Mouse (Mus musculus) natural killer cell, adult 2 months (primary cell): Measurements from ENCODE around the gene Ap3d1.
A peak's percentile ranks its signal among the peaks of the same experiment; 100 is the strongest.

ENCODE experiments used
- DNase-seq, 2 experiments: peaks; one replicate each; pipeline ENCODE4 v3.0.0; 2022; ENCODE audit warnings: low spot score in 2 of 2

The Ap3d1 gene

DNA sequence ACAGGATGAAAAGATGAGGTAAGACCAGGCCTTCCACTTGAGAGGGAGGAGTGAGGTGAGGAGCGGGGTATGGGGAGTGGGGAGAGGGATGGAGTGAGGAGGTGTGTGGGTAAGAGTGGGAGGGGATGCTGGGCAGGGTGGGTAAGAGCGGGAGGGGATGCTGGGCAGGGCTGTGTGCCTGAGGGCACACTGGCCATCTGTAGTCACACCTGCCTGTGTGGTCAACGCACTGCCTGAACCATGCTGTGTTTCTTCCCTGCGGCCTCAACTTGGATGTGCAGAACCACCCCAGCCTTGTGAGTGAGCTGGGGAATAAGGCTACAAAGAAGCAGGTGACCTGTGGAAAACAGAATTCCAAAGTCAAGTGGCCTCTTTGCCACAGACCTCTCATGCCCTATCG, 37.6 kb downstream of the Ap3d1 start:
- DNase-seq: no peak

DNA sequence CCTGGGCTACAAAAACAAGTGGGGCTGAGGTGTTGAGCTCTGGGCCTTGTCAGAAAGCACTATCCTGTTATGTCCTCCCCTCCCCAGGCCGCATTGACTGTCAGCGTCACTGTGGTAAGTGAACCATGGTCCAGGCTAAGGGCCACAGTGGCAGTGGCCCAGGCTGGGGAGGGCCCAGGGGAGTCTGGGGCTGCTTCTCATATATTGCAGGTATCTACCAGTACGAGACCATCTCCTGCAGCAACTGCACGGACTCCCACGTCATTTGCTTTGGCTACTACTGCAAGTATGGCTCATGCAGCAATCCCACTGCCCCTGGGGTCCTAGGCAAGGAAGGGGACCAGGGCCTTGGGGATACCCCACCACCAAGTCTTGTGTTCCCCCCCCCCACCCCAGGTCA, 38.4 kb downstream of the Ap3d1 start:
- no peak for DNase-seq

DNA sequence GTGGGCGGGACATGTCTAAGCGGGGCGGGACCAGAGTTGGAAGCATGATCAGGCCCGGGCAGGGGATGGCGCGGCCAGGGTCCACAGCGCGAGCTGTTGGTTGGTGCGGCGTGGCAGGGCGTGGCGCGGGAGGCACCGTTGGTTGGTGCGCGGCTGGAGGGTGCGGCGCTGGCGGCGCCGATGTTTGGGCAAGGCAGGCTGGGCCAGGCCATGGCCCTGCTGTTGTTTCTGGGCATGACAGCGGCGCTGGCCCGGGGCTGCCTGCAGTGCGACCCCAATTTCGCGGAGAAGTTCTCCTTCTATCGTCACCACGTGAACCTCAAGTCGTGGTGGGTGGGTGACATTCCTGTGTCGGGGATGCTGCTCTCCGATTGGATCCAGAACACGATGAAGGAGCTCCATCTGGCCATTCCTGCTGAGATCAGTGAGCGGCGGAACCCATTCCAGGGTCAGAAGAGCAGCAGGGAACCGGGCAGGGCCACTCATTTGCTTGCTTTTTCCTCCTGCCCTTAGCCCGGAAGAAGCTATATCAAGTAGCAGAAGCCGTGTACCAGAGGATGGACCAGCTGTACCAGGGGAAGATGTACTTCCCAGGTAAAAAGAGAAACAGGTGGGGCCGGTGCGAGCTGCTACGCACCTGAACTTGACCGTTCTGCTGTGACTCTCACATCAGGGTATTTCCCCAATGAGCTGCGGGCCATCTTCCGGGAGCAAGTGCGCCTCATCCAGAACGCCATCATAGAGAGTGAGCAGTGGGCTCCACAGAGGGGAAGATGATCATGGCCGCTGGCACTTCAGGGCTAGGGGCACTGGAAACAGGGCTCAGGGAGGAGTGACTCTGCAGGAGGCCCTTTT, 39.3 kb downstream of the Ap3d1 start:
- peak; percentile 94 to 95 for DNase-seq

DNA sequence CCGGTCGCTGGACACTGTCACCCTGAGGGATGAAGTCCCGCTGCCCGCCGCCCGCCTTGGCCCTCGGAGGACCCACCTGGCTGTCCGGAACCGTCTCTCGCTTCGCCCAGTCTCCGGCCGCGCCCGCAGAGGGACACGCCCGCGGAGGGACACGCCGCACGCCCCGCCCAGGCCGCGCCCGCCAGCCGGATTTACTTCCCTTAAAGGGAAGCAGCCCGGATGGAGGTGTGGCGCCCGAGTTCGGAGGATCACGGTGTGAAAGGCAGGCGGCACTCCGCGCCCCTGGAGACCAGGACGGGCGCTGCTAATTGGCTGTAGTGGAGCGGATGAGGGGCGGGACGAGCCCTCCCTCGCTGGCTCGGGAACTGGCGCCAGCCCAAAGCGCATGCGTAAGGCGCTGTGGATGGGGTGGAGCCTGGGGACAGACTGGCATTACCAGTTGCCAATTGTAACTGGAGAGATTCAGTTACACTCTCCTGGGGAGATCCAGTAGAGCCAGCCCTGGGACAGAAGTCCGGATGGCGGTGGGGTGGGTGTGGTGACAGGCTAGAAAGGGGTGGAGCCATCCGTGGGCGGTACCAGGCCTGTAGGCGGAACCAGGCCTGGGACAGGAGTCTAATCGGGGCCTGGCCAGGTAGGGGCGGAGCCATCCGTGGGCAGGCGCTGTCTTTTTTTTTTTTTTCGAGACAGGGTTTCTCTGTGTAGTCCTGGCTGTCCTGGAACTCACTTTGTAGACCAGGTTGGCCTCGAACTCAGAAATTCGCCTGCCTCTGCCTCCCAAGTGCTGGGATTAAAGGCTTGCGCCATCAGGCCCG, 40.1 kb downstream of the Ap3d1 start, which contains the start of the genes Mob3a and Izumo4:
TSS of gene Mob3a (minus strand) at position 257 of the 815 bp plus-strand sequence.
TSS of gene Izumo4 (plus strand) at position 464 of the 815 bp plus-strand sequence.
- peak; percentile 99 for DNase-seq

DNA sequence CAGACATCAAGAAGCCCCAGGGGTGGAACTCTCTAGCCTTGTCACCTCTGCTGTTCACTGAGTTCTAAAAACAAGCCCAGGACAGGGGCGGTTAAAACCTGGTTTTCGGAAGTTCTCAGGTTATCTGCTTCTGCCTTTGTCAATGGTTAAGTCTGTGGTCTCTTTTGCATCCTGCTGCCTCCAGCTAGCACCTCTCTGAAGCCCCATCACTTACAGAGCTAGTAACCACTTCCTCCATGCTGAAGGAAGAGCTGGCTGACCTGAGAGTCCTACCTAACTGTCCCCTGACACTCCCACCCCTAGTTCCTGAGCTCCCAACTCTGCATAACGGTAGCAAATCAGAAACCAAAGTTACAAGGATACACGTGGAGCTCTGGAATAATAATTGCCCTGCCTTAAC, 41.3 kb downstream of the Ap3d1 start:
- DNase-seq: peak; percentile 73 to 75

DNA sequence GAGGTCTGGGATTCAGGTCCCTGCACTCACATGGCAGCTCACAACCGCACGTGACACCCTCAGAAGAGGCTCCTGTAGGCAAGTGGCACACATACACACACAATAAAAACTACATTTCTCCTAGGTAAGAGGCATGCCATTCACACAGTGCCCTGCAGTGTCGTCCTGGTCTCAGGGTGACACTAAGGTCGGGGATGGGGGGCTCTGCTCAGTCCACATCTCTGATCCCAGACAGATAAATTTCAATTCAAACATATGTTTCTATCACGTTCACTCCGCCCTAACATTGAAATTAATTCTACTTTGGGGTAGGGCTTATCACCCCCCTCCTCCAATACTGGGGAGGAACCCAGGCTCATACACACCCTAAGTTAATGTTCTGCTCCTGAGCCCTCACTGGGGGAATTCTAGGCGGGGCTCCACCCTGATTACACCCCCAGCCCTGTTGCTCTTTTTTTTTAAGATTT, 42.0 kb downstream of the Ap3d1 start:
- no peak for DNase-seq

DNA sequence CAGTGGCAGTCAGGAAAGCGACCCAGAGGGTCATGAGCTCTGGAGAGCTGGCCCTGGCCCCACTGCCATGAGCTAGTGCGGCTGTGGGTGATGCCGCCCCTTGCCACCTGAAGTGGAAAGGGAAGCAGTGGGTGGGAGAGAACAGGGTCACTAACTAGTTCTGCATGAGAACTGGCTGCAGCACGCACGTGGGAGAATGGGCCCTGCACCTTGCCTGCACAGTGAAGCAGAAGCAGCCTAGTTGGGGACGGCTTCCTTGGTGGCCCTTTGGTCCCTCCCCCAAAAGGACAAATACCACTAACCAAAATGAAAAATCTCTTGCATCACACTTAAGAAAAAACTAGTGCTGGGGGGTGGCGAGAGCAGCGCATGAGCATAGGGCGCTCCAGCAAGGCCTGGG, 43.5 kb downstream of the Ap3d1 start:
- DNase-seq: no peak

DNA sequence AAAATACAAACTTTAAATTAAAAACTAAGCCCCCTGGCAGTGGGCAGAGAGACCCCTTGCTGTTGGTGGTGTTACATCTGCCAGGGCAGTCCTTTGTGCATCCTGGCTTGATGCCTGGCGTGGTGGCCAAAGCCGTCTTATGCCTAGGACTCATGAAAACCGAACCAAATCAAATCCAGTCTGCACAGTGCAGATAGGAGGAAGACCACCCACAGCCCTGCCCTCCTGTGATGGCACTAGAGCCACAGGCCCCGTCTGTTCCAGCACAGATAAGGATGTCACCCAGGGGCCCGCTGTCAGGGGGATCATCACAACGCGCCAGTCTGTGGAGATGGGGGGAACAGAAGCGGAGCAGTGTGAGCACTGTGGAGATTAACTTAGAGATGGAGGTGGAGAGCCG, 44.3 kb downstream of the Ap3d1 start:
- DNase-seq: no peak

DNA sequence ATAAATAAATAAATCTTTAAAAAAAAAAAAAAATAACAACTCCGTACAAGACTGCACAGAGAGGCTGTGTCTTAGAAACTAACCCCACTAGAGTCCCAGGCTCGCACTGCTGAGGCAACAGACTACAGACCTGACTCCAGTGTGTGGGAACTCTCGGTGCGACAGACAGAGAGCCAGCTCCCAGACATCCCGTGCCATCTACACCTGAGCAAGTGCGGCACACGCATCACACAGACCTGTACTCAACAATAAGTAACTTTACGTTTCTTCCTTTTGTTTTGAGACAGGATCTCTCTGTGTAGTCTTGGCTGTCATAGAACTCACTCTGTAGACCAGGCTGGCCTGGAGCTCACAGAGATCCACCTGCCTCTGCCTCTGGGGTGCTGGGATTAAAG, 44.7 kb downstream of the Ap3d1 start:
- no peak for DNase-seq

DNA sequence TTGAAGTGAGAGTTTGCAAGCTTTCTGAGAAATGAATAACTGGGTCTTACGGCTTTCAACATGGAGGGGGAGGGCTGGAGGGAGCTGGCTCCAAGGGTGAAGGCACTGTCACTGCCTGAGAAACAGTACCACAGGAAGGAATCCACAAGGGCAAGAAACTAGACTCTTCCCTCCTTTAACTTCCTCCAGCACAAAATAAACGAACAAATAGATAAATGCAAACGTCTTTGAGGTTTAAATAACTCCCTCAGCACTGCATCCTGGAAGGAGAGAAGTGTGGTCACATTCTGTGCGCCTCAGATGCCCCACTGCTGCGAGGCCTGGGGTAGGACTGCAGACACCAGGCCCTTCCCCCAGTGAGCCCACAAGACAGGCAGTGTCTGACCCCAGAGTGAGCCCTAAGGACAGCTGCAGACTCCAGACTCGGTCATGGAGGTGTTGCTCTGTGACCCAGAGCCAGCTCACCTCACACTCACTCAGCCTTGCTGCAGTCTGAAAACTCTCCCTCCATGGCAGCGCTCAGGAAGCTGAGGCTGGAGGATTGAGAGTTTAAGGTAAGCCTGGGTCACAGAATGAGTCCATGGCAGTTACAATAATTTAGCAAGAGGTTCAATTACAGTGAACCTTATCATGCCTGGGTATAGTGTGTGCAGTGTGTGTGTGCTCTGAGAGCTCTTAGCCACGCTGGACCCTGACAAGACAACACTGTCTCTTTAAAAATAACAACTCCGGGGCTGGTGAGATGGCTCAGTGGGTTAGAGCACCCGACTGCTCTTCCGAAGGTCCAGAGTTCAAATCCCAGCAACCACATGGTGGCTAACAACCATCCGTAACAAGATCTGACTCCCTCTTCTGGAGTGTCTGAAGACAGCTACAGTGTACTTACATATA, 45.3 kb downstream of the Ap3d1 start:
- peak in 1 of 2 experiments; percentile 45 for DNase-seq

DNA sequence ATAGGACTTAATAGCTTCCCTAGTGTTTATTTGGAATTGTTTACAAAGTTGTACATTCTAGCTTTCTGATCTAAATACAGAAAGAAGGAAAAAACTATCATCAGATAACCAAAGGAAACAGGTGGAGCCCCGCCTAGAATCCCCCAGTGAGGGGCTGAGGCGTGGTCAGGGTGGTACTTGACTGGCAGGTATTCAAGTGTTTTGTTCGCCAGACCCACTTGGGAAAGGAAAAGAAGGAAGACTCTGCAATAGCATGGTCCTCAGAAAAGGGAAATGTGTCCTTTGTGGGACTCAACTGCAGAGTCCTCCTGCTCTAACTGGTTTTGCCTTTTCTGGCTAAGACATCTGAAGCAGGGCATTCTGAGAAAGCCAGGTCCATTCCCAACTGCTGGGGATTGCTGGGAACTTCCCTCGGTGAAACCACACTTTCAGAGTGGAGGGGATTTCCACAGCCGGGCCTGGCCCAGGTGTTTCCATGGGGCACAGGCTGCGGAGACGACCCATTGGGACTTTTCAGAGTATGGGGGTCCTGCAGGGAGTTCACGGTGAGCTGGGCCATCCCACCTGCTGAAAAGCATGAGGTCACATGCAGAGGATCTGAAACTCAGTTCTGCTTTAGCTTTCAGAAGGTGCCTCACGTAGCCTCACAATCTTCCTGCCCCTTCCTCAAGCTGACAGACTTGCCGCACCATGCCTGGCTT, 46.1 kb downstream of the Ap3d1 start:
- peak; percentile 53 to 61 for DNase-seq

DNA sequence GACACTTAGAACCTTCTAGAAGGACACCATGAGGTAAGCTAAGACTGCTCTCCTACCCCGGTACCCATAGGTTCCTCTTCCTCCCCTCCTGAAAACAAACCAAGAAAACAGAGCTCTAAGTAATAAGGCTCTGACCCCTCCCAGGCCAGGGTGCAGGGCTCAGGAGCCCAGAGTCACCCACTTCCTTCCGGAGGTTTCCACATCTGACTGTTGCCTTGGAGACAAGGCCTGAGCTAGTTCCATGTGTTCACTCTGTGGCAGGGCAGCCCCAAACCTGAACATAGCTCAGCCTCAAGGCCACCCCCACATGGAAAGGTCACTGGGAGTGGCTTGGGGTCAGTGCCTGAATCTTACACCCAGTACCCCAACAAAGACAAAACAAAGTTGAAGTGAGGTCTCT, 46.9 kb downstream of the Ap3d1 start:
- DNase-seq: peak; percentile 90 to 91

DNA sequence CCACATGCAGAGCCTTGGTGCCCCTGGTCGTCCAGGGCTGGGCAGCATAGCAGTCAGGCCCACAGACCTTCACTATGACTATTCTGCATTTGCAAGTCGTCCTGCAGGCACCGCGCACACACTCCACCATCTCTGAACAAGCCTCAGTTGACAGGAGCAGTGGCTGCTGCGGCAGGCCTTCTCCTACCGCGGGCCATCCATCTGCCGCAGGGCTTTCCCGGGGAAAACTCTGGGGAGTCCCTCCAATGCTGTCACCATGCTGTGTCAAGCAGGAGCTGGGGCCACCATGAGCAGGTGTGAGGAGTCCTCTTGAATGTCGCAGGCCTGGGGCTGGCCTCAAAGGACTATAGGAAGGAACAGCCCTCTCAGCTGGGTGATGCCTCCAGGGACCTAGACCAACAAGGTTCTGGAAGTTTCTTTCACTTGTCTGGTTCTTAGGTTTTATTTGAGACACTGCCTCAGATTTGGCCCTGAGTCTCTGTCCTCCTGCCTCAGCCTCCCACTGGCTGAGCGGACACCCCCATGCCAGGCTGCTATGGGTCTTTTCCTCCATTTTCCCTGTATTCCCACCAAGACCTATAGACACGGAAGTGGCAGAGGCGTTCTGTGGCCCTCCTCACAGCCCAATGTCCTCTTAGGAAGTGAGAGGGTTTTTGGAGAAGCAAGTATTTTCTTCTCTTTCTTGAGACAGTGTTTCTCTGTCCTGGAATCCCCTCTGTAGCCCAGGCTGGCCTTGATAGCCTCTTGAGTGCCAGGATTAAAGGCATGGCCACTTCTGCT, 47.7 kb downstream of the Ap3d1 start:
- DNase-seq: no peak

DNA sequence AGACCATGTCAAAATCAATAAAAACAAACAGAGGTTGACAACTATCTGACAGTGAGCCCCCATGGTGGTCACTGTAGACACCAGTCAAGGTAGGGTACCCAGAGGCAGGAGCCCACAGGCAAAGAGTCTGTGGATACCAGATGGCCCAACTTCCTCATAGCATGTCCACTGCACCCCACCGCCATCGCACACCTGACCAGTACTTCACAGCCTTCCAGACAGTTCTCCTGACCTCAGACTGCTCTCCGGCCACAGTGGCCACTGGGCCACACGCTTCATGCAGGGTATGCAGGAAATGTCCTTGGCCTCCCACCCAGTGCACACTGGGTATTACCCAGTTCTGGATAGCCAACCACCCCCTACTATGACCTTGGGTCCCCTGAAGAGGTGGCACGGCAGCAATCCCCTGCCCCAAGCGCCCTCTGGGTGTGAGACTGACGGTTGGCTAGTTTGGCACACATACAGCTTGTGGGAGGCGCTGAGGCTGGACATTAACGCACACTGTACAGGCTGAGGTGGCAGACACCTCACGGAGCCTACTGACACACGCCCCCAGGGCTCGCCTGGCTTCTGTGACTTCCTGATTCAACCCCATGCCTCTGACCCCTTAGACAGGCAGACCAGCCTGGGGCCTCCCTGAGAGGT, 48.5 kb downstream of the Ap3d1 start:
- peak; percentile 73 to 85 for DNase-seq

DNA sequence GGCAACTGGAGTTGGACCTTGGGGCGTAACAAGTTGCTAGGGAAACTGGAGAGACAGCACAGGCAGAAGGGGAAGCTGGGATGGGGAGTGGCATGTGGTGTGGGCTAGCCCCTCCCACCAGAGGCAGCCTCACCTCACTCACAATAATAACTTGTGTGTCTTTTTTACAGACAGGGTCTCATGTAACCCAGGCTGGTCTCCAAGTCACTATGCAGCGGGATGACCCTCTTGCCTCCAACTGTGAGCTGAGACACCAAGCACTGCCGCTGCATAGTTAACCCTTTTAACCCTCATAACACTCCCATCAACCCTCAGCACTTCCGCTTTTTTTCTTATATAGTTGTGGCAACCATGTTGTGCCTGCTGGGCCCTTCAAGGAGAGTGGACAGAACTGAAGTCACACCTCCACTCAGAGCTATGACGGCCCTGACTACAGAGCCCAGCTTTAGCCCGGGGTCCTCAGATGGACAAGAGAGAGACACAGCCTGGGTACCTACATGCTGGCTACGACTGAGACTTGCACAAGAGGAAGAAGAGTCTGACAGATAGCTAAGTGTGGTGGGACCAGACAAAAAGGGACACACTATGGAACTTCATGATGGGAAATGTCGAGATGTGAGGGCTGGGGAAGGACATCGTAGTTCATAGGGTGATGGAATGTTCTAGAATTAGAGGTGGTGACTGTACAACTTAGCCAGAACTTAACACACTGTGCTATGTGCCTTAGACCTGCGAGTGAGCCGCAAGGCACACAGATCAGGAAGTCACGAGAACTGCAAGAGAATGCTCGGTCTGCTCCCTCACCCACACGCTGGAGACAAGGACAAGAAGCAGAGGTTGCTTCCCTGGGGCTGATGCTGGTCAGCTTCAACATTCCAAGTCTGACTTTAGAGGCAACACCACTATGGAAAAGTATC, 49.6 kb downstream of the Ap3d1 start:
- DNase-seq: peak in 1 of 2 experiments; percentile 57

DNA sequence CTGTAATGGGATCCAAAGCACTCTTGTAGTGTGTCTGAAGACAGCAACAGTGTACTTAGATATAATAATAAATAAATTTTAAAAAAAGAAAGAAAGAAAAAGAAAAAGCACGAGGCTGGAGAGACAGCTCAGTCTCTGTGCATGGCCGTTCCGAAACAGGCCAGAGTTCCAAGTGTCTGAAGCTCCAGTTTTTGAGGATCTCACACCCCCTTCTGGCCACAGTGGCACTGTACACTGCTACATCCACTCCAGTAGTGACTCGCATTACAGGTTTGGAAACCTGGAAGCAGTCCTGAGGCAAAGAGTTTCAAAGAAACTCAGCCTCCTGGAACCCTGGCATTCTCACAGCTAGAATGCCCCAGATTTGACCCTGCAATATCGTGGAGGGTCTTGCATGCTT, 54.2 kb downstream of the Ap3d1 start:
- DNase-seq: peak; percentile 49 to 73

DNA sequence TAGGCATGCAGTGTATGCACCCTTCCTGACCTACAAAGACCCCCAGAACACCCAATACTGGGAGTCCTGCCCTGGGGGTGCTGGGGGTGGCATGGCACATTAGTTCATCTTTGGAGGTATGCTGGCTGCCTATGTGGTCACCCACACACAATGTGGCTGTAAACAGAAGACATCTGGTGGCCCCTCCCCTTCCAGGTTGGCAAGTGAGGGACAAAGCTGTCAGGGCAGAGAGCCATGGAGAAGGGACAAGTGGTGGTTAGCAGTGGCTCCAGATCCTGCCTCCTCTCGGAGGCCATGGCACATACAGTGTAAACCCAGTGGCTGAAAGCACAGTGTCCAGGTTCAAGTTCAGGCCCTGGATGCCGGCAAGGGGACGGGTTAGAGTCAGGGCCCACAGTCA, 55.4 kb downstream of the Ap3d1 start:
- no peak for DNase-seq

DNA sequence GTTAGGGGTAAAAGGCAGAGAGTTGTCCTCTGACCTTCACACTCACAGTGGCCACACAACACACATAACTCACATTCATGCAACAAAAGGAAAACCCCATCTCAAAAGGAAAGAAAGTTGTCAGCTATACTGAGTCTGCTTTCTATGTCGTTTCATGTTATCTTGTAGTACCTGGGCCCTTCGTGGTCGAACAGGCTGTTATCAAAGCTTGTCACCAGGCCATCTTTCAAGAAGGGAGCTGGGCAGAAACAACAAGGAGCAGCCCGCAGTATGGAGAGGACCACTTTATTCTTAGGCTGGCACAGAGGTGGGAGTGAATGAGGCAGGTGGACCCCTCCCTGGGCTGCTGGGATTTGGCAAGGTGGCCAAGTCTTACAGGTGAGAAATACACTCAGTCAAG, 57.1 kb downstream of the Ap3d1 start:
- no peak for DNase-seq

DNA sequence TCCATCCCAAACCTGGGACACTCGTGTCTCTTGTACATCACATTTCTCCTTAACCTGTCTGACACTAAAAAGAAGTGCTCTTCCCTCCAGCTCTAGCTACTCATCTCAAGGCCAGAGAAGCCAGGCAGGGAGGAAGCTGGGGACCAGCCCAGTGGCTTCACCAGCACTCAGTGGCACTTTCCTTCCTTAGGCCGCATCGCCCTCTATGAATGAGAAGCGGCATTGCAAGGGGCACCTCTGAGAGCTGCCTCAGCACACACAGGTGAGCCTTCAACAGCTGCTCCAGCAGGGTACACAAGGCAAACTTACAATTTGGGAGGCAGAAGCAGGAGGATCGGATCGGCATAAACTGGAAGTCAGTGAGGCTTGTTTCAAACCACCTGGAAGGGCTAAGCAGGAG, 57.9 kb downstream of the Ap3d1 start:
- DNase-seq: peak; percentile 73 to 83
